Mouse (Mus musculus) spleen, postnatal 4 days (tissue): ENCODE results near the gene Cdyl.

ENCODE experiments used
- DNase-seq, 2 experiments: peaks; one replicate each; pipeline ENCODE4 v3.0.0; 2022; ENCODE audit warnings: low spot score in 2 of 2

Gene Cdyl

GRCm38 (mm10) chr13:35756393-35757338 lies 97.0 kb downstream of the Cdyl start:
- DNase-seq: peak in 1 of 2 experiments; percentile 28

GRCm38 (mm10) chr13:35760372-35760771 lies 100.7 kb downstream of the Cdyl start:
- no peak for DNase-seq

GRCm38 (mm10) chr13:35764559-35764958 lies 104.9 kb downstream of the Cdyl start:
- DNase-seq: no peak

GRCm38 (mm10) chr13:35765817-35766216 lies 106.2 kb downstream of the Cdyl start:
- DNase-seq: no peak

- DNase-seq: no peak
Observed at GRCm38 (mm10) chr13:35769673-35770072, 110.0 kb downstream of the Cdyl start.

GRCm38 (mm10) chr13:35770421-35770820 lies 110.8 kb downstream of the Cdyl start:
- no peak for DNase-seq

GRCm38 (mm10) chr13:35771968-35772382 lies 112.3 kb downstream of the Cdyl start:
- peak; percentile 64 to 87 for DNase-seq

- no peak for DNase-seq
Observed at GRCm38 (mm10) chr13:35773763-35774162, 114.1 kb downstream of the Cdyl start.

GRCm38 (mm10) chr13:35776123-35776522 lies 116.5 kb downstream of the Cdyl start:
- DNase-seq: no peak

GRCm38 (mm10) chr13:35780714-35781113 lies 121.1 kb downstream of the Cdyl start:
- no peak for DNase-seq

- no peak for DNase-seq
Observed at GRCm38 (mm10) chr13:35781755-35782154, 122.1 kb downstream of the Cdyl start.

- peak; percentile 65 to 78 for DNase-seq
Observed at GRCm38 (mm10) chr13:35782949-35783348, 123.3 kb downstream of the Cdyl start.

- no peak for DNase-seq
Observed at GRCm38 (mm10) chr13:35783576-35783975, 123.9 kb downstream of the Cdyl start.

GRCm38 (mm10) chr13:35784281-35784680 lies 124.6 kb downstream of the Cdyl start:
- no peak for DNase-seq

GRCm38 (mm10) chr13:35785330-35785939 lies 125.8 kb downstream of the Cdyl start:
- no peak for DNase-seq

GRCm38 (mm10) chr13:35786726-35787399 lies 127.2 kb downstream of the Cdyl start:
- no peak for DNase-seq

GRCm38 (mm10) chr13:35789577-35789976 lies 129.9 kb downstream of the Cdyl start:
- no peak for DNase-seq

GRCm38 (mm10) chr13:35790431-35790830 lies 130.8 kb downstream of the Cdyl start:
- DNase-seq: no peak

- no peak for DNase-seq
Observed at GRCm38 (mm10) chr13:35794309-35794708, 134.7 kb downstream of the Cdyl start.

GRCm38 (mm10) chr13:35794774-35795173 lies 135.1 kb downstream of the Cdyl start:
- peak in 1 of 2 experiments; percentile 21 for DNase-seq

- DNase-seq: peak in 1 of 2 experiments; percentile 21
Observed at GRCm38 (mm10) chr13:35795887-35796286, 136.3 kb downstream of the Cdyl start.

- DNase-seq: no peak
Observed at GRCm38 (mm10) chr13:35796352-35796751, 136.7 kb downstream of the Cdyl start.
